Mouse (Mus musculus) kidney, embryonic 16.5 days (tissue): ENCODE results near the gene Fam50a. TPM values are rescaled to one million over a fixed set of nuclear protein-coding genes. Genes with fewer than 3 reads are reported as not detected.

ENCODE experiments used
- microRNA-seq: library from miRNA; unstranded; fragments of <30 nt; microRNA quantifications from one replicate; pipeline ENCODE4, GENCODE M21; 2016
- polyA plus RNA-seq: library from polyadenylated mRNA; unstranded; fragments of >200 nt; fragmentation: Nextera tagmentation; extraction: Ambion mirVana; gene quantifications from 2 replicates; pipeline ENCODE4 v1.2.1, GENCODE M21; 2015

The Fam50a gene
- polyA plus RNA-seq, 1 experiment from 2014 or later: 69.8 TPM

Small RNA genes lying within 50 kb of the gene (microRNA-seq; reads per million reads assigned to microRNA genes)
- gene Mir7091: 0.63 reads per million
- gene Mir7092: not detected

Other genes starting within 250 kb of the Fam50a start
- gene Opn1mw, start 185.6 kb upstream of the Fam50a start, polyA plus RNA-seq: not detected in 2 replicates
- gene Mecp2, start 177.7 kb upstream of the Fam50a start, polyA plus RNA-seq: 10.0 and 10.3 TPM in 2 replicates
- gene Tex28, start 145.2 kb upstream of the Fam50a start, polyA plus RNA-seq: not detected in 2 replicates
- 0.06 and 0.23 TPM in 2 replicates for gene Tktl1, start 135.8 kb upstream of the Fam50a start, polyA plus RNA-seq
- 331 and 364 TPM in 2 replicates for gene Flna, start 63.2 kb upstream of the Fam50a start, polyA plus RNA-seq
- gene Emd, start 58.3 kb upstream of the Fam50a start, polyA plus RNA-seq: 25.6 and 26.5 TPM in 2 replicates
- 610 and 782 TPM in 2 replicates for gene Rpl10, start 42.2 kb upstream of the Fam50a start, polyA plus RNA-seq
- 97.2 and 103 TPM in 2 replicates for gene Taz, start 31.1 kb upstream of the Fam50a start, polyA plus RNA-seq
- gene Dnase1l1, start 30.7 kb upstream of the Fam50a start, polyA plus RNA-seq: 13.4 and 15.5 TPM in 2 replicates
- 175 and 180 TPM in 2 replicates for gene Atp6ap1, start 15.9 kb upstream of the Fam50a start, polyA plus RNA-seq
- 219 and 243 TPM in 2 replicates for gene Gdi1, start 8.0 kb upstream of the Fam50a start, polyA plus RNA-seq
- gene Plxna3, start 16.0 kb downstream of the Fam50a start, polyA plus RNA-seq: 12.6 and 15.6 TPM in 2 replicates
- 108 and 113 TPM in 2 replicates for gene Lage3, start 40.6 kb downstream of the Fam50a start, polyA plus RNA-seq
- gene Ubl4a, start 60.2 kb downstream of the Fam50a start, polyA plus RNA-seq: 77.5 and 83.4 TPM in 2 replicates
- gene Slc10a3, start 60.3 kb downstream of the Fam50a start, polyA plus RNA-seq: 23.3 and 25.7 TPM in 2 replicates
- gene Fam3a, start 80.2 kb downstream of the Fam50a start, polyA plus RNA-seq: 45.9 and 47.1 TPM in 2 replicates
- gene Ikbkg, start 80.3 kb downstream of the Fam50a start, polyA plus RNA-seq: 22.7 and 23.2 TPM in 2 replicates
- 53.6 and 54.4 TPM in 2 replicates for gene G6pdx, start 116.2 kb downstream of the Fam50a start, polyA plus RNA-seq
- gene Gm6880, start 168.4 kb downstream of the Fam50a start, polyA plus RNA-seq: not detected in 2 replicates